Mouse (Mus musculus) G1E (cell line): ENCODE data around the gene 4930544D05Rik. TPM values are rescaled to one million over a fixed set of nuclear protein-coding genes. Genes with fewer than 3 reads are reported as not detected.

Experiments
- ATAC-seq: 2 replicates; pipeline ENCODE4 v1.8.0; 2016; ENCODE audit warnings: mild to moderate bottlenecking; ENCODE audit not compliant: insufficient number of reproducible peaks, poor library complexity, low FRiP score, severe bottlenecking; ENCODE audit errors: extremely low read depth
- DNase-seq: peaks from one replicate; pipeline ENCODE4 v3.0.0; 2012; ENCODE audit warnings: low spot score
- H3K27me3 ChIP-seq: 2 replicates; pipeline ENCODE4 v1.6.1; 2012; ENCODE audit warnings: mild to moderate bottlenecking, low read length, inconsistent platforms; ENCODE audit not compliant: insufficient read depth
- H3K36me3 ChIP-seq: replicated peaks from 2 replicates; pipeline ENCODE3; 2012; ENCODE audit warnings: mild to moderate bottlenecking, inconsistent platforms
- H3K4me1 ChIP-seq: 2 replicates; pipeline ENCODE4 v1.6.1; 2012; ENCODE audit warnings: low read depth, low read length, inconsistent platforms, mixed read lengths; ENCODE audit not compliant: insufficient read depth
- H3K4me3 ChIP-seq: 2 replicates; pipeline ENCODE4 v1.5.1; 2012; ENCODE audit warnings: low read depth, mild to moderate bottlenecking, inconsistent platforms, low read length, moderate library complexity, mixed read lengths
- H3K9me3 ChIP-seq: replicated peaks from 2 replicates; pipeline ENCODE4 v1.6.1; 2012; ENCODE audit warnings: inconsistent platforms
- CTCF ChIP-seq: IDR thresholded peaks from 2 replicates; pipeline ENCODE4 v1.5.1; 2012; ENCODE audit warnings: low read depth, low read length, inconsistent platforms, mixed read lengths
- GATA1 ChIP-seq: IDR thresholded peaks from 2 replicates; pipeline ENCODE4 v1.6.1; 2012; ENCODE audit warnings: borderline replicate concordance, low read length, inconsistent platforms, mixed read lengths
- GATA2 ChIP-seq: IDR thresholded peaks from 2 replicates; pipeline ENCODE4 v1.6.1; 2012; ENCODE audit warnings: low read depth, low read length, inconsistent platforms, borderline replicate concordance
- POLR2AphosphoS5 ChIP-seq: IDR thresholded peaks from 2 replicates; pipeline ENCODE4 v1.6.1; 2012; ENCODE audit warnings: low read depth, low read length, inconsistent platforms; ENCODE audit not compliant: insufficient replicate concordance
- TAL1 ChIP-seq: conservative IDR thresholded peaks from 2 replicates; pipeline ENCODE4 v1.6.1; 2012; ENCODE audit warnings: low read depth, low read length, inconsistent platforms, mixed read lengths
- polyA plus RNA-seq: library from polyadenylated mRNA; stranded (reverse); fragments of >175 nt; gene quantifications from 2 replicates; pipeline ENCODE4 v1.2.3, GENCODE M21; 2012
- total RNA-seq, 2 experiments: library from RNA; stranded (forward) in 1 of 2; stranded (reverse) in 1 of 2; fragments of 200-1000 nt in 1 of 2; fragments of >200 nt in 1 of 2; fragmentation: Nextera tagmentation in 1 of 2; gene quantifications; 2 replicates each; pipeline ENCODE4 v1.2.3; 2014 to 2017

4930544D05Rik gene
- total and polyA plus RNA-seq, 3 experiments = not detected

DNA sequence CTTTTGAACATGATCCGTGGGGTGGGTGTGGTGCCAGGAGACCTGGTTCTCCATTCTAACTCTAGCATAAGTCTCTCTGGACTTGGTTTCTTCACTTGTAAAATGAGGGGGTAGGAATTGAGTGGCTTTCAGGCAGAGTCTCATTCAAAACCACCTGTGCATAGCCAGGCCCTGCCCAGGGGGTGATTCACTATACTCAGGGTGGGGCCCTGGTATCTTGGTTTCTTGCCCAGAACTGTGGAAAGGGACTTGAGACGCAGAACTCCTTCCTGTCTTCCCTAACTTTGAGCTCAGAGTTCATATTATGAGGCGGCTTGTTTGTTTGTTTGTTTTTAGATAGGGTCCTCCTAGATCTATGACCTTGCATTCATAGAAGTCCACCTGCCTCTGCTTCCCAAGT is 38.4 kb upstream of the 4930544D05Rik start:
- H3K4me1 ChIP-seq = peaks cover 48% of the 10 kb centered on the region
- H3K9me3 ChIP-seq = no peaks in the 10 kb centered on the region
- no peaks in the 10 kb centered on the region for H3K27me3 ChIP-seq
- TF ChIP-seq TAL1 (no peak), POLR2AphosphoS5 (no peak), GATA2 (no peak), CTCF (no peak), GATA1 (no peak)
- no peak overlapping the region for H3K4me3 ChIP-seq
- no peak for DNase-seq
- peaks cover 68% of the 10 kb centered on the region for H3K36me3 ChIP-seq
- no peak for ATAC-seq

DNA sequence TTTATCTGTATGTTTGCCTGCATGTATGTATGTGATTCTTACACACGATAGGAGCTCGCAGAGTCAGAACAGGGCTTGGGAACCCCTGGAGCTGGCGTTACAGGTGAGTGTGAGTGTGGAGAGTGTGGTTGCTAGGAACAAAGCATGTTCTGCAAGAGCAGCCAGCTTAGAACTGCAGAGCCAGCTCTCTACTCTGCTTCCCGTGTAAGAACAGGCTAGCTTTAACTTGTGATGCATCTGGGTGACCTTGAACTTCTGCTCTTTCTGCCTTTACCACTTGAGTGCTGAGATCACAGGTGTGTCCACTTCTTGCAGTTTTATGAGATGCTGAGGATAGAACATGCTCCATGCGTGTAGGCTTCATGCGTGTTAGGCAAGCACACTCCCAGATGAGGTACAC is 36.7 kb upstream of the 4930544D05Rik start:
- no peak for ATAC-seq
- no peaks in the 10 kb centered on the region for H3K27me3 ChIP-seq
- TF ChIP-seq CTCF (no peak), GATA1 (no peak), TAL1 (no peak), GATA2 (no peak), POLR2AphosphoS5 (no peak)
- peaks cover 33% of the 10 kb centered on the region for H3K4me1 ChIP-seq
- H3K4me3 ChIP-seq = no peak overlapping the region
- no peaks in the 10 kb centered on the region for H3K9me3 ChIP-seq
- peaks cover 72% of the 10 kb centered on the region for H3K36me3 ChIP-seq
- no peak for DNase-seq

DNA sequence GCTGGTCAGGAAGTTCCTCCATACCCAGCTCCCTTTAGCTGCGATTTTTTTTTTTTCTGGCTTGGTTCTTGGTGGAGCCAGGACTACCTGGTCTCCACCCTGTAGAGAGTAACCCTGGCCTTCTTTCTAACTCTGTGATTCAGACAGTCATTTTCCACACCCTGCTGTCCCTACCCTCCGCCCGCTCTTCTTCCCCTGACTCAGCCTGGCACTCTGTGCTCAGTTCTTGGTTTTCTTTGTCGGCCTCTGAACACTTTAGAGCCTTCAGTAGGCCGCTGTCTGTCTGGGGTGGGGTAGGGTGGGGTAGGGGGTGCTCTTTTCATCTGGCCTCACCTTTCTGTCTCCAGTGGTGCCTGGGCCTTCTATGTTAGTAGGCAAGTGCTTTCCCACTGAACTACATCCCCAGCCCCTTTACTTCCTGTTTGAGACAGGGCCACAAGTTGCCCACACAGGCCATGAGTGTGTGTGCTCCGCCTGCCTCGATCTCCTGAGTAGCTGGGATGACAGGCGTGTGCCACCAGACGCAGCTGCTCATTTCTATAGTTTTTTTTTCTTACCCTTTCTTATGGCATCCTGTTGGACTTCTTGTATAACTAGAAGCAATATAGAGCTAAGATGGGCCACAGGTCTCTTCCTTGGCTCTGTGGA is 35.8 kb upstream of the 4930544D05Rik start:
- H3K4me3 ChIP-seq = no peak overlapping the region
- peaks cover 32% of the 10 kb centered on the region for H3K4me1 ChIP-seq
- ATAC-seq = no peak
- DNase-seq = no peak
- no peaks in the 10 kb centered on the region for H3K9me3 ChIP-seq
- peaks cover 76% of the 10 kb centered on the region for H3K36me3 ChIP-seq
- TF ChIP-seq CTCF = no peak
- no peak for TF ChIP-seq TAL1
- no peak for TF ChIP-seq GATA1
- no peak for TF ChIP-seq GATA2
- no peak for TF ChIP-seq POLR2AphosphoS5
- no peaks in the 10 kb centered on the region for H3K27me3 ChIP-seq

DNA sequence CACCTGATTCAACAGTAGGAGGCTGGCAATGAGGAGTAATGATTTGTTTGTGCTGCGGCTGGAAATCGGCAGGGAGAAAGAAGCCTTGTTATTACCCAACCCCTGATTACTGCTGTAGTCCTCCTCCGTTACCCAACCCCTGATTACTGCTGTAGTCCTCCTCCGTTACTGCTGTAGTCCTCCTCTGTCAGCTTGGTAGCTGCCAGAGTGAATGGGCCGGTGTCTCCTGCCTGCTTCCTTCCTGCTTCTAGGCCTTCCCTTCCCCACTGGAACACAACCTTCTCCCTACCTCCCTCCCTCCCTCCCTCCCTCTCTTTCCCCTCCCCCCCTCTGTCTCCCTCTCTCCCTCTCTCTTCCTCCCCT is 35.3 kb upstream of the 4930544D05Rik start:
- Histone ChIP-seq H3K4me1 (peaks cover 32% of the 10 kb centered on the region), H3K9me3 (no peaks in the 10 kb centered on the region), H3K27me3 (no peaks in the 10 kb centered on the region), H3K4me3 (no peak overlapping the region), H3K36me3 (peaks cover 76% of the 10 kb centered on the region)
- DNase-seq = no peak
- no peak for ATAC-seq
- no peak for TF ChIP-seq GATA1
- no peak for TF ChIP-seq TAL1
- no peak for TF ChIP-seq GATA2

DNA sequence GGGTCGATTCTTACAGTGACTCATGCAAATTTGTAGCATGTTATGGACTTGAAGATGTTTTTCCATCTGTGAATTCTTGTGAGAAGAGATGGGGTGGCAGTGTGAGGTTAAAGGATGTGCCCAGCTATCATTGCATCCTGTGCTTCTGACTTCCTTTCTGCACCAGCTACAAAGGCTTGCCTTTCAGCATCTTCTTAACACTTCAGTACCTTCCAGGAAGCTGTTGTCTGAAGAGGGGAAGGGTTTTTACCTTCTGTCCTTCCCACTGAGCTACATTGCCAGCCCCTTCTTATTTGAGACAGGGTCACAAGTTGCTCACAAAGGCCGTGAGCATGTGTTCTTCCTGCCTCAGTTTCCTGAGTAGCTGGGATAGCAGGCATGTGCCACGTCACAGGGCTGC is 34.7 kb upstream of the 4930544D05Rik start:
- Histone ChIP-seq H3K4me1 (peaks cover 34% of the 10 kb centered on the region), H3K4me3 (no peak overlapping the region), H3K27me3 (no peaks in the 10 kb centered on the region), H3K9me3 (no peaks in the 10 kb centered on the region), H3K36me3 (peaks cover 81% of the 10 kb centered on the region)
- TF ChIP-seq CTCF (no peak), POLR2AphosphoS5 (no peak)
- DNase-seq (no peak), ATAC-seq (no peak)

DNA sequence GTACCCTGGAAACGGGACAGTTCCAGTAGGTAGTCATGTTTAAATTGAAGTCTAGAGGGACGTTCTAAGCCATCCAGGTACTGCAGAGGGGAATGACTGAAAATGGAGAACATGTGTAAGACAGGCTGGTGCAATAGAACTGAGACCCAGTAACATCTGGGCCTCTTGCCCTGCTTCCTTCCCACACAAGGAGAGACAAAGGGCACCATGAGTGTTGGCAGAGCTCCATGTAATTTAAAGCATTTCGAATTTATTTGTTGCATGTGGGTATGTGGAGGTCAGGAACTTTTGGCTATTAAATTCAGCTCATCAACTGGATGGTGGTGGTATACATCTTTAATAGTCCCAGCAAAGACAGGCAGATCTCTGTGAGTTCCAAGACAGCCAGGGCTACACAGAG is 33.5 kb upstream of the 4930544D05Rik start:
- ATAC-seq (no peak), DNase-seq (no peak)
- no peaks in the 10 kb centered on the region for H3K27me3 ChIP-seq
- peaks cover 26% of the 10 kb centered on the region for H3K4me1 ChIP-seq
- H3K9me3 ChIP-seq = no peaks in the 10 kb centered on the region
- no peak overlapping the region for H3K4me3 ChIP-seq
- H3K36me3 ChIP-seq = peaks cover 79% of the 10 kb centered on the region
- TF ChIP-seq CTCF = no peak
- TF ChIP-seq GATA2 = no peak
- no peak for TF ChIP-seq GATA1
- TF ChIP-seq TAL1 = no peak
- no peak for TF ChIP-seq POLR2AphosphoS5

DNA sequence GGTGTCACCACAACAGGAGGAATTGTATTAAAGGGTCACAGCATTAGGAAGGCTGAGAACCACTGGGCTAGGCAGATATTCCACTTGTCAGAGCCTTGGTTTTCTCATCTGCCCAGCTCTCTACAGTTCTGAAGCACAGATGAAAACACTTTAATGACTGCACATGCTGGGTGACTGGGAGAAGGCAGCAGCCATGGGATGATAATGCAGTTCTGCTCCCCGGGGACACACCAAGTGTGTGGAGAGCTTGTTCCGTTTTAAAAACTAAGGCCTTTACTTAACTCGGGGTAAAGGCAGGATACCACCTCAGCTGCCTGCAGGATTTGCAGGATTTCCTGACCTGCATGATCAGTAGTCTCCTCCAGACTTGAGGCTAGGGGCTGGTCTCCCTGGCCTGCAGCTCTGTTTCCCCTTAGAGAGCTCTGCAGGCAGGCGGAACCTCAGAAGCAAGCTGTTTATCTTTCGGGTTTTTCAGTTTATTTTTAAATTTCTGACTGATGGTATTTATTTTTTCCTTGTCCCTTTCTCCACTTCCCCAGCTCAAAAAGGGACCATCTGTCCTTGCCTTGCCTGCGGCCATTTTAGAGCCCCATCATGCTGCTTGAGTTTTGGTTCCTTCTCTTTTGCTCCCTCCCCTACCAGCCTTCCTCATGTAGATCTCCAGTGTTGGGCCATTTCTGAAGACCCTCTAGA is 32.5 kb upstream of the 4930544D05Rik start:
- TF ChIP-seq GATA2 = no peak
- no peak for TF ChIP-seq TAL1
- no peak for TF ChIP-seq POLR2AphosphoS5
- no peak for TF ChIP-seq CTCF
- TF ChIP-seq GATA1 = no peak
- peaks cover 26% of the 10 kb centered on the region for H3K4me1 ChIP-seq
- peaks cover 81% of the 10 kb centered on the region for H3K36me3 ChIP-seq
- no peaks in the 10 kb centered on the region for H3K27me3 ChIP-seq
- no peak overlapping the region for H3K4me3 ChIP-seq
- ATAC-seq (no peak), DNase-seq (no peak)
- no peaks in the 10 kb centered on the region for H3K9me3 ChIP-seq
